Mouse (Mus musculus) liver, embryonic 14.5 days (tissue): Measurements from ENCODE around the gene Ufc1.

Source experiments
- CTCF ChIP-seq: IDR thresholded peaks from 2 replicates; pipeline ENCODE4 v1.5.1; 2016; ENCODE audit warnings: antibody characterized with exemption, low read depth, control low read depth
- EP300 ChIP-seq: IDR thresholded peaks from 2 replicates; pipeline ENCODE4 v1.6.1; 2016; ENCODE audit warnings: antibody characterized with exemption, low read depth

DNA sequence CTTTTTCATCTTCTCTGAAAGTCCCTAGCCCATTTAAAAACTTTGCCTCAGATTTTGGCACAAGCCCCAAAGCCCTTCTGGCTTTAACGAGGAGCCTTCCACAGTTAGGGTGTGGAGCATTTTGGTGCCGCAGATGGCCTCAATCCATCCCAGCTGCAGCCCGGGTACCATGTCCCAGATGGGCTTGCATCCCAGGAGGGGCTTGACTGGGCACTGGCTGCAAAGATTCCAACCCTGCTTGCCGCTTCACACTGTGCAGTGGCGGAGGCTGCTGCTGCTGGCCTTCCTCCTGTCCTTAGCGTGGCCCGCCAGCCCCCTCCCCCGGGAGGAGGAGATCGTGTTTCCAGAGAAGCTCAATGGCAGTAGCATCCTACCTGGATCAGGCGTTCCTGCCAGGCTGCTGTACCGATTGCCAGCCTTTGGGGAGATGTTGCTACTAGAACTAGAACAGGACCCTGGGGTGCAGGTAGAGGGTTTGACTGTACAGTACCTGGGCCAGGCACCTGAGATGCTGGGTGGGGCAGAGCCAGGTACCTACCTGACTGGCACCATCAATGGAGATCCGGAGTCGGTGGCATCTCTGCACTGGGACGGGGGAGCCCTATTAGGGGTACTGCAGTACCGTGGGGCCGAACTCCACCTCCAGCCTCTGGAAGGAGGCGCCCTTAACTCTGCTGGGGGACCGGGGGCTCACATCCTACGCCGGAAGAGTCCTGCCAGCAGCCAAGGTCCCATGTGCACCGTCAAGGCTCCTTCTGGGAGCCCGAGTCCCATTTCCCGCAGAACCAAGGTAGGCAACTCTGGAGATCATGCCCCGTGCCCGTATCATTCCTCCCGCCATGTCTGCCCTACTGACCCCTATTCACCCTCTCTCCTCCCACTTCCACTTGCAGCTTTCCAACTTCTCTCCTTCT, 43.9 kb downstream of the Ufc1 start, which contains the start of gene Ndufs2:
- TF ChIP-seq CTCF: no peak
- no peak for TF ChIP-seq EP300
